17 mouse cellular contexts compared by ENCODE assay signal in genomic region chr8:83087604-83088003, GRCm38 (mm10).
DNase-seq lines count a peak whose midpoint lies in the region; ATAC-seq and TF ChIP-seq lines count a peak whose summit lies in the region.
"Had no signal": no experiment of that assay in that cellular context is flagged by ENCODE, and none has a peak within 500 bp of the region (broad histone marks: within the 10 kb centered on the region; RNA-seq: fewer than 3 reads in every experiment).

No protein-coding gene starts in this region.

- no peak overlapping the region for H3K4me2 ChIP-seq in kidney, postnatal 0 days (ENCODE audit: low read length)
- no peak overlapping the region for H3K4me2 ChIP-seq in neural tube, embryonic 15.5 days
- H3K4me2 ChIP-seq: forebrain, embryonic 13.5 days; heart, embryonic 12.5 days; hindbrain, embryonic 14.5 days; midbrain, embryonic 15.5 days had no signal

- no peaks in the 10 kb centered on the region for H3K9me3 ChIP-seq in kidney, postnatal 0 days (replicated peaks; ENCODE audit: low read length)
- no peaks in the 10 kb centered on the region for H3K9me3 ChIP-seq in megakaryocyte, embryonic 14.5 days
- no peaks in the 10 kb centered on the region for H3K9me3 ChIP-seq in neural tube, embryonic 15.5 days (replicated peaks)
- H3K9me3 ChIP-seq: embryonic facial prominence, embryonic 10.5 days; forebrain, embryonic 13.5 days; heart, embryonic 12.5 days; midbrain, embryonic 15.5 days had no signal

- H3K36me3 ChIP-seq in kidney, postnatal 0 days (ENCODE audit: insufficient read depth, low read length), result no peaks in the 10 kb centered on the region
- peaks cover 26% of the 10 kb centered on the region for H3K36me3 ChIP-seq in megakaryocyte, embryonic 14.5 days (replicated peaks; ENCODE audit: low read length)
- no peaks in the 10 kb centered on the region for H3K36me3 ChIP-seq in splenic B cell, adult 2 months (ENCODE audit: control insufficient read depth, insufficient read depth, low read length, poor library complexity, severe bottlenecking)
- no peaks in the 10 kb centered on the region for H3K36me3 ChIP-seq in neural tube, embryonic 15.5 days
- H3K36me3 ChIP-seq: embryonic facial prominence, embryonic 10.5 days; heart, embryonic 12.5 days; midbrain, embryonic 15.5 days had no signal

- no peaks in the 10 kb centered on the region for H3K27me3 ChIP-seq in kidney, postnatal 0 days (ENCODE audit: insufficient read depth, low read length)
- H3K27me3 ChIP-seq in megakaryocyte, embryonic 14.5 days (replicated peaks), result no peaks in the 10 kb centered on the region
- H3K27me3 ChIP-seq in splenic B cell, adult 2 months (ENCODE audit: control insufficient read depth, insufficient read depth, low read length, poor library complexity, severe bottlenecking), result no peaks in the 10 kb centered on the region
- H3K27me3 ChIP-seq in neural tube, embryonic 15.5 days (replicated peaks), result no peaks in the 10 kb centered on the region
- H3K27me3 ChIP-seq: forebrain, embryonic 13.5 days; heart, embryonic 12.5 days; midbrain, embryonic 15.5 days had no signal

- TF ChIP-seq CTCF in kidney, postnatal 0 days (IDR thresholded peaks at IDR 0.05; ENCODE audit: low read depth), result peak; percentile 47; the same call in 1 of the 2 replicates

- no peak overlapping the region for H3K4me3 ChIP-seq in kidney, postnatal 0 days (replicated peaks; ENCODE audit: low read depth, low read length)
- H3K4me3 ChIP-seq in megakaryocyte, embryonic 14.5 days (replicated peaks), result peak overlapping the region; percentile 87
- no peak overlapping the region for H3K4me3 ChIP-seq in neural tube, embryonic 15.5 days (replicated peaks)
- H3K4me3 ChIP-seq: embryonic facial prominence, embryonic 10.5 days; forebrain, embryonic 13.5 days; heart, embryonic 12.5 days; midbrain, embryonic 15.5 days had no signal

- ATAC-seq in CD4-positive, CD25-positive, alpha-beta regulatory T cell, adult 4 months, result no peak
- ATAC-seq in kidney, postnatal 0 days (replicated peaks; ENCODE audit: low FRiP score, low read depth), result no peak
- ATAC-seq in megakaryocyte, adult 5-6 weeks (ENCODE audit: poor library complexity, severe bottlenecking), result no peak
- ATAC-seq in neural tube, embryonic 15.5 days (ENCODE audit: low FRiP score), result no peak
- ATAC-seq: forebrain, embryonic 13.5 days; midbrain, embryonic 15.5 days had no signal

- H3K4me1 ChIP-seq in kidney, postnatal 0 days (replicated peaks; ENCODE audit: insufficient read depth, low read length), result no peaks in the 10 kb centered on the region
- peaks cover 57% of the 10 kb centered on the region for H3K4me1 ChIP-seq in megakaryocyte, embryonic 14.5 days
- H3K4me1 ChIP-seq in neural tube, embryonic 15.5 days, result peaks cover 3% of the 10 kb centered on the region; the same call in 1 of the 2 replicates
- H3K4me1 ChIP-seq: embryonic facial prominence, embryonic 10.5 days; forebrain, embryonic 13.5 days; heart, embryonic 12.5 days; midbrain, embryonic 15.5 days had no signal

- H3K9ac ChIP-seq in kidney, postnatal 0 days (ENCODE audit: low read depth, low read length), result no peak overlapping the region
- no peak overlapping the region for H3K9ac ChIP-seq in neural tube, embryonic 15.5 days (replicated peaks)
- H3K9ac ChIP-seq: forebrain, embryonic 13.5 days; heart, embryonic 12.5 days; hindbrain, embryonic 14.5 days; midbrain, embryonic 15.5 days had no signal

- no peak overlapping the region for H3K27ac ChIP-seq in kidney, postnatal 0 days
- no peak overlapping the region for H3K27ac ChIP-seq in neural tube, embryonic 15.5 days (replicated peaks)
- H3K27ac ChIP-seq: embryonic facial prominence, embryonic 10.5 days; forebrain, embryonic 13.5 days; hindbrain, embryonic 14.5 days; midbrain, embryonic 15.5 days had no signal

- DNase-seq in CD4-positive, CD25-positive, alpha-beta regulatory T cell, adult 2 months (ENCODE audit: low read depth, low spot score), result peak; percentile 5
- no peak for DNase-seq in kidney, postnatal 0 days (ENCODE audit: low spot score)
- DNase-seq in kidney, postnatal 10 days, result no peak
- peak; percentile 28 for DNase-seq in splenic B cell, adult 2 months (ENCODE audit: low read depth, low spot score)
- DNase-seq: adrenal gland, postnatal 36 days; cerebellum, adult 8-10 months; lung, adult 18-20 months; right cerebral cortex, postnatal 25 days had no signal

Comparison
In these comparisons a context has a peak if more than half of its experiments do, and no peak if none do; other contexts are left out.
1. DNase-seq: peak in CD4-positive, CD25-positive, alpha-beta regulatory T cell, adult 2 months (single experiment) and splenic B cell, adult 2 months (single experiment); none in kidney, postnatal 0 days (single experiment) and kidney, postnatal 10 days (single experiment).